Mouse (Mus musculus) heart, postnatal 0 days (tissue): ENCODE data around the gene Oca2. TPM values are rescaled to one million over a fixed set of nuclear protein-coding genes. Genes with fewer than 3 reads are reported as not detected.

Source experiments
- ATAC-seq: fragments of 200-750 bp; cut with Nextera tagmentation; 2 replicates; pipeline ENCODE4 v1.8.0; 2017; ENCODE audit warnings: low read depth, moderate number of reproducible peaks, moderate library complexity; ENCODE audit not compliant: insufficient read depth
- DNase-seq: peaks from one replicate; pipeline ENCODE4 v3.0.0-alpha.2; 2016; ENCODE audit warnings: low spot score
- H3K27ac ChIP-seq: fragments of 300-500 bp; sonication (generic); 2 replicates; pipeline ENCODE4 v1.5.1; 2014; ENCODE audit warnings: low read depth, mild to moderate bottlenecking
- H3K27me3 ChIP-seq: fragments of 300-500 bp; sonication (generic); 2 replicates; pipeline ENCODE4 v1.6.1; 2014; ENCODE audit warnings: low read length, mixed read lengths; ENCODE audit not compliant: control insufficient read depth, insufficient read depth
- H3K36me3 ChIP-seq: fragments of 300-500 bp; sonication (generic); replicated peaks from 2 replicates; pipeline ENCODE4 v1.6.1; 2014; ENCODE audit warnings: low read length, mixed read lengths; ENCODE audit not compliant: control insufficient read depth, insufficient read depth
- H3K4me1 ChIP-seq: fragments of 300-500 bp; sonication (generic); 2 replicates; pipeline ENCODE4 v1.6.1; 2014; ENCODE audit warnings: antibody characterized with exemption; ENCODE audit not compliant: control insufficient read depth, insufficient read depth
- H3K4me2 ChIP-seq: fragments of 300-500 bp; sonication (generic); 2 replicates; pipeline ENCODE4 v1.6.1; 2014; ENCODE audit warnings: low read depth, mild to moderate bottlenecking, low read length, moderate library complexity
- H3K4me3 ChIP-seq: fragments of 300-500 bp; sonication (generic); 2 replicates; pipeline ENCODE4 v1.5.1; 2014; ENCODE audit warnings: low read depth, low read length
- H3K9ac ChIP-seq: fragments of 300-500 bp; sonication (generic); replicated peaks from 2 replicates; pipeline ENCODE4 v1.6.1; 2014; ENCODE audit warnings: low read depth, low read length, mixed read lengths
- H3K9me3 ChIP-seq: fragments of 300-500 bp; sonication (generic); replicated peaks from 2 replicates; pipeline ENCODE4 v1.6.1; 2016; ENCODE audit warnings: low read length; ENCODE audit not compliant: control insufficient read depth
- CTCF ChIP-seq: IDR thresholded peaks from 2 replicates; pipeline ENCODE4 v1.5.1; 2016; ENCODE audit warnings: antibody characterized with exemption, control low read depth, low read depth
- EP300 ChIP-seq: IDR thresholded peaks from 2 replicates; pipeline ENCODE4 v1.6.1; 2016; ENCODE audit warnings: antibody characterized with exemption, low read depth
- WGBS: fragments of 180-500 bp; shearing (Covaris S2); extraction: QIAGEN DNeasy Blood & Tissue Kit; methylation state at CpG from one replicate; pipeline ENCODE4 v1.1.7; 2014; 5-methylcytosine and 5-hydroxymethylcytosine counted together
- polyA plus RNA-seq: library from polyadenylated mRNA; unstranded; fragments of >200 nt; fragmentation: Nextera tagmentation; extraction: Ambion mirVana; gene quantifications from 2 replicates; pipeline ENCODE4 v1.2.1, GENCODE M21; 2015
- total RNA-seq: library from RNA; depleted of rRNA; stranded (reverse); fragments of >200 nt; gene quantifications from 2 replicates; pipeline ENCODE4 v1.2.3, GENCODE M21; 2014; ENCODE audit warnings: low replicate concordance

Gene Oca2
- total and polyA plus RNA-seq, 2 experiments from 2014 or later = not detected

- DNase-seq (no peak), ATAC-seq (no peak)
- H3K27ac ChIP-seq = no peak overlapping the region
- no peaks in the 10 kb centered on the region for H3K9me3 ChIP-seq
- WGBS = 74% methylated on average over 2 of the region's 2 CpGs
- TF ChIP-seq EP300 = no peak
- no peak for TF ChIP-seq CTCF
- no peak overlapping the region for H3K4me3 ChIP-seq
- no peak overlapping the region for H3K4me2 ChIP-seq
- H3K9ac ChIP-seq = no peak overlapping the region
- H3K36me3 ChIP-seq = no peaks in the 10 kb centered on the region
- H3K4me1 ChIP-seq = no peaks in the 10 kb centered on the region
- H3K27me3 ChIP-seq = no peaks in the 10 kb centered on the region
These were observed 37.9 kb downstream of the Oca2 start for GRCm38 (mm10) chr7:56277506-56277905.

- WGBS = 37% methylated on average over 6 of the region's 6 CpGs
- no peak overlapping the region for H3K4me2 ChIP-seq
- DNase-seq = peak; percentile 20
- no peak for ATAC-seq
- H3K9me3 ChIP-seq = no peaks in the 10 kb centered on the region
- no peak overlapping the region for H3K9ac ChIP-seq
- no peak overlapping the region for H3K4me3 ChIP-seq
- H3K4me1 ChIP-seq = no peaks in the 10 kb centered on the region
- no peak for TF ChIP-seq EP300
- peak; percentile 66 for TF ChIP-seq CTCF
- no peaks in the 10 kb centered on the region for H3K27me3 ChIP-seq
- H3K36me3 ChIP-seq = no peaks in the 10 kb centered on the region
- no peak overlapping the region for H3K27ac ChIP-seq
These were observed 52.0 kb downstream of the Oca2 start for GRCm38 (mm10) chr7:56291468-56292115.

GRCm38 (mm10) chr7:56304408-56304807, 64.8 kb downstream of the Oca2 start:
- no peaks in the 10 kb centered on the region for H3K9me3 ChIP-seq
- TF ChIP-seq EP300 = no peak
- TF ChIP-seq CTCF = no peak
- H3K27ac ChIP-seq = no peak overlapping the region
- no peak overlapping the region for H3K9ac ChIP-seq
- no peaks in the 10 kb centered on the region for H3K27me3 ChIP-seq
- DNase-seq (no peak), ATAC-seq (no peak)
- H3K4me3 ChIP-seq = no peak overlapping the region
- no peaks in the 10 kb centered on the region for H3K4me1 ChIP-seq
- 29% methylated on average over 1 of the region's 1 CpGs for WGBS
- H3K4me2 ChIP-seq = no peak overlapping the region
- H3K36me3 ChIP-seq = no peaks in the 10 kb centered on the region

GRCm38 (mm10) chr7:56314358-56314757, 74.8 kb downstream of the Oca2 start:
- Histone ChIP-seq H3K27ac (no peak overlapping the region), H3K36me3 (no peaks in the 10 kb centered on the region), H3K9ac (no peak overlapping the region), H3K9me3 (no peaks in the 10 kb centered on the region), H3K4me2 (no peak overlapping the region), H3K4me1 (no peaks in the 10 kb centered on the region), H3K4me3 (no peak overlapping the region), H3K27me3 (no peaks in the 10 kb centered on the region)
- TF ChIP-seq CTCF (no peak), EP300 (no peak)
- ATAC-seq (no peak), DNase-seq (no peak)
- WGBS = 82% methylated on average over 5 of the region's 5 CpGs

GRCm38 (mm10) chr7:56315630-56316529, 76.3 kb downstream of the Oca2 start:
- Histone ChIP-seq H3K27me3 (no peaks in the 10 kb centered on the region), H3K9ac (no peak overlapping the region), H3K9me3 (no peaks in the 10 kb centered on the region), H3K4me3 (no peak overlapping the region), H3K4me1 (no peaks in the 10 kb centered on the region), H3K27ac (no peak overlapping the region), H3K4me2 (no peak overlapping the region), H3K36me3 (no peaks in the 10 kb centered on the region)
- DNase-seq = no peak
- no peak for TF ChIP-seq EP300
- no peak for ATAC-seq
- 54% methylated on average over 7 of the region's 7 CpGs for WGBS
